Mouse (Mus musculus): ENCODE measurements around the gene Erbb4. TPM values are rescaled to one million over a fixed set of nuclear protein-coding genes. Genes with fewer than 3 reads are reported as not detected.

The Erbb4 gene
- polyA plus RNA-seq, 1 experiment = not detected

DNA sequence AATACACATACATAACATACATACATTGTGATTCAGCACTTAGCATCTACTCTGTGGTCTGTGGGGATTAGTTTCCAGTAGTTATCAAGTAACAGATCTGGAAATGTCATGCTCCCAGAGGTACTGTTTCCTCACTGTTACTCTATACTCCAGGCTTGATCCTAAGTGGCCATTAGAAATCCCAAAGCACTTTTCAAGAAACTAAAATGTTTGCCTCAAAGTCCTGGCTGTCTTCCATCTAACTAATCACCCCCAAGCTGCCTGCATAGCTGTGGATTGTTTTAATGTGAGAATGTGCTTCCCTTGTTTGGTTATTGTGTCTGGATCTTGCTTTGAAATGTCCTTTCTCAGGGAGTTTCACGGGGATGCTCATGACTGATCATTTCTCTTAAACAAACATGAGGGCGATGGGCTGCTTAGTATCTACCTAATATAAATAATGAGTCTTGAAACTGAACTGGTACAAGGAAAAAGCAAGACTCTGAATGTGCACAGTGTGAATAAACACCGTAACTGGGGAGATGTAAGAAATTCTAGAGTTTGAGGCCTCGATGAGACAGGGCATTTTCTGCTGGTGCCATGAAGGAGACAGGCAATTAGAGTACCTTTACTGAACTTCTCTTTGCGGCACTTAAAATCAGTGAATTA lies 683.4 kb downstream of the Erbb4 start:
- Histone ChIP-seq H3K27me3 (ENCODE audit: control insufficient read depth, insufficient read depth, low read length) (no peaks in the 10 kb centered on the region), H3K36me3 (ENCODE audit: control insufficient read depth, insufficient read depth, low read length) (no peaks in the 10 kb centered on the region), H3K27ac (ENCODE audit: insufficient read depth, low read depth, low read length) (no peak overlapping the region), H3K4me1 (ENCODE audit: control insufficient read depth, insufficient read depth, insufficient read length, low read length) (no peaks in the 10 kb centered on the region), H3K4me3 (ENCODE audit: low read depth, low read length) (no peak overlapping the region)
- no peak for TF ChIP-seq POLR2A (IDR thresholded peaks at IDR 0.05; ENCODE audit: low read depth, low read length)
- TF ChIP-seq CTCF (IDR thresholded peaks at IDR 0.05; ENCODE audit: extremely low read depth, insufficient read length, insufficient replicate concordance, low read depth, low read length) = no peak
- 58% methylated on average over 5 of the region's 5 CpGs for WGBS

DNA sequence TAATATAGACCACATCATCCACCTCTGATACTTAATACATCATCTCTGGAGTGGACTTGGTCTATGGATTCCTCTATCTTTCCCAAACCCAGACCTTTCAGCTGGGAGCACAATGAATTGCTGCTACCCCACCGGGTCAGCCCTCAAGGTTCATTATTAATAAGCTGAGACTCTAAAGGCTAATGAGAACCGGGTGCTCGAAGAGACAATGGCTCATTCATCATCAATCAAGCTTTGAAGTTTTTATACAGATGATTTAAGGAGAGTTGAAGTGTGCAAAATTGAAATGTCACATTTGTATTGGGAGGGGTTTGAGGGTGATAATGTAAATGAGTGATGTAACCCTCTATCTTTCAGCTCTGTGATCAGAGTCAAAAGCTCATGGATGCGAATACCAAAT lies 706.7 kb downstream of the Erbb4 start:
- no peaks in the 10 kb centered on the region for H3K27me3 ChIP-seq (ENCODE audit: control insufficient read depth, insufficient read depth, low read length)
- no peaks in the 10 kb centered on the region for H3K4me1 ChIP-seq (ENCODE audit: control insufficient read depth, insufficient read depth, insufficient read length, low read length)
- 71% methylated on average over 4 of the region's 4 CpGs for WGBS
- H3K36me3 ChIP-seq (ENCODE audit: control insufficient read depth, insufficient read depth, low read length) = no peaks in the 10 kb centered on the region
- H3K4me3 ChIP-seq (ENCODE audit: low read depth, low read length) = no peak overlapping the region
- TF ChIP-seq POLR2A (IDR thresholded peaks at IDR 0.05; ENCODE audit: low read depth, low read length) (no peak), CTCF (IDR thresholded peaks at IDR 0.05; ENCODE audit: extremely low read depth, insufficient read length, insufficient replicate concordance, low read depth, low read length) (no peak)
- H3K27ac ChIP-seq (ENCODE audit: insufficient read depth, low read depth, low read length) = no peak overlapping the region

DNA sequence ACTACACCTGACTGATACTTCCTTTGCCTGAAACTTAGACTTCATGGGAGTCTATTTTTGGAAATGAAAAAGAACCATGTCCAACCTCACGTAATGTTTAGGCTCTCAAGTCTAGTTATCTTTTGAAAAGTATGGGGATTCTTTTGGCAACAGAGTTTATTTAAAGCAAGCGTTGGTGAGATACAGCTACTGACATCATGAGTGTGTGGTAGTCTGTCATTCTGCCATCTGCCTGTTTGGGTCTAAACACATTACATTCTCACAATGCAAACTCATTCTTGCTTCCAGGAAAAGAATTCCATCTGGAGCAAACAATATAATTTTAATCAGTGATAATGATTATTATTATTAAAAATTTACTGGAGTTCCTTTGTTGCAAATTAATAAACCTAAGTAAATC lies 736.3 kb downstream of the Erbb4 start:
- TF ChIP-seq POLR2A (IDR thresholded peaks at IDR 0.05; ENCODE audit: low read depth, low read length) = no peak
- TF ChIP-seq CTCF (IDR thresholded peaks at IDR 0.05; ENCODE audit: extremely low read depth, insufficient read length, insufficient replicate concordance, low read depth, low read length) = no peak
- Histone ChIP-seq H3K27me3 (ENCODE audit: control insufficient read depth, insufficient read depth, low read length) (no peaks in the 10 kb centered on the region), H3K4me1 (ENCODE audit: control insufficient read depth, insufficient read depth, insufficient read length, low read length) (no peaks in the 10 kb centered on the region), H3K27ac (ENCODE audit: insufficient read depth, low read depth, low read length) (no peak overlapping the region), H3K4me3 (ENCODE audit: low read depth, low read length) (no peak overlapping the region), H3K36me3 (ENCODE audit: control insufficient read depth, insufficient read depth, low read length) (no peaks in the 10 kb centered on the region)
- WGBS = 63% methylated on average over 2 of the region's 2 CpGs

DNA sequence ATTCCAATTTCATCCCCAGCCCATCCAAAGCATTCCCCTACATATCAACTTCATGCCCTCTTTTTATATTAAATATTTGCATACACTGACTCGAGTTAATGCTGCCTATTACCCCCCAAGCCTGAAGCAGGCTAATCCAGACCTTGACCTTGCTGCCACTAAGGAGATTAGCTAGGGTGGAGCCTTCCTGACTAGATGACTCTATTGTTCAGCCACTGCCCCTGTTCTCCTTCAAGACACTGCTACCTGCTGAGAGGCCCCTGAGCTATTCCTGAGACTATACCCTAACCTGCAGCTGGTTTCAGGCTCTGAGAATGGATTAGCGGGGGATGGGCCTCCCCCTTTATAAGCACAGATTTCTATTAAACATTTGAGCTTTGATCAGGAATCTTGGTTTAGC lies 774.1 kb downstream of the Erbb4 start:
- no peak overlapping the region for H3K4me3 ChIP-seq (ENCODE audit: low read depth, low read length)
- H3K27me3 ChIP-seq (ENCODE audit: control insufficient read depth, insufficient read depth, low read length) = no peaks in the 10 kb centered on the region
- TF ChIP-seq CTCF (IDR thresholded peaks at IDR 0.05; ENCODE audit: extremely low read depth, insufficient read length, insufficient replicate concordance, low read depth, low read length) (no peak), POLR2A (IDR thresholded peaks at IDR 0.05; ENCODE audit: low read depth, low read length) (no peak)
- H3K36me3 ChIP-seq (ENCODE audit: control insufficient read depth, insufficient read depth, low read length) = no peaks in the 10 kb centered on the region
- WGBS = 49% methylated on average over 2 of the region's 2 CpGs
- H3K4me1 ChIP-seq (ENCODE audit: control insufficient read depth, insufficient read depth, insufficient read length, low read length) = no peaks in the 10 kb centered on the region
- no peak overlapping the region for H3K27ac ChIP-seq (ENCODE audit: insufficient read depth, low read depth, low read length)

DNA sequence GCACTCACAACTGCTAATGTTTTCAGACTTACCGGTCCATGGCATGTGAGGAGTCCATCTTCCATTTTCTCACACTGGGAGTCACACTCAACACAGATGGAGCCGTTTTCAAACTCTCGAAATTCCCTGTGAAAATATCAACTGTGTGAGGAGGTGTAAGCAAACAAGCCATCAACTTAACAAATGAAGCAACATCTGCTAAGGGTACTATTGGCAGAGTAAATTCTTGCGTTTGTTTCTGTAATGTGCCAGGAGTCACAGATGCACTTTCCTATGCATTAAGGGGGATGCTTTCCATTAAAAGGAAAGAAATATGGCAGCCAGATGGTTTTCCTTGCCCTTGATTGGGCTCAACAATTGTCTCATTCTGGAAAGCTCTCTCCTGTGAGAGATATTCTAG lies 802.0 kb downstream of the Erbb4 start:
- no peaks in the 10 kb centered on the region for H3K36me3 ChIP-seq (ENCODE audit: control insufficient read depth, insufficient read depth, low read length)
- no peak overlapping the region for H3K4me3 ChIP-seq (ENCODE audit: low read depth, low read length)
- TF ChIP-seq CTCF (IDR thresholded peaks at IDR 0.05; ENCODE audit: extremely low read depth, insufficient read length, insufficient replicate concordance, low read depth, low read length) (no peak), POLR2A (IDR thresholded peaks at IDR 0.05; ENCODE audit: low read depth, low read length) (no peak)
- 76% methylated on average over 4 of the region's 4 CpGs for WGBS
- H3K27me3 ChIP-seq (ENCODE audit: control insufficient read depth, insufficient read depth, low read length) = no peaks in the 10 kb centered on the region
- no peaks in the 10 kb centered on the region for H3K4me1 ChIP-seq (ENCODE audit: control insufficient read depth, insufficient read depth, insufficient read length, low read length)
- no peak overlapping the region for H3K27ac ChIP-seq (ENCODE audit: insufficient read depth, low read depth, low read length)

DNA sequence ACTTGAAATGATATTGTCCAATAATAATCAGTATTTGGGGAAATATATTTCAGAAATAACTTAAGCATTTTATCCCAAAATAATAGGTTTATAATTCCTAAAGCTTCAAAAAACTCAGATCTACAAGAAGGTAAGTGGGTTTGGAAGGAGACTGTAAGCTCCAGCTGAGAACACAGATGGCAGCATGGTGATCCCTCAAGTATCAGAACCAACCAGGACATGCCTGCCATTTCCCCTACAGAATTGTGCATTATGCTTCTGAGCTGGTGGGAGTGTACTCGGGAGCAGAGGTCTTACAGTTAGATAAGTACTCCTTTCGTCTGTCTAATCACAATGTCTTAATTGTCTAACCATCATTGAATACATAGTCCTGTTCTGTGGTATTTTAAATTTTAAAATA lies 823.4 kb downstream of the Erbb4 start:
- no peaks in the 10 kb centered on the region for H3K36me3 ChIP-seq (ENCODE audit: control insufficient read depth, insufficient read depth, low read length)
- H3K4me1 ChIP-seq (ENCODE audit: control insufficient read depth, insufficient read depth, insufficient read length, low read length) = no peaks in the 10 kb centered on the region
- WGBS = 55% methylated on average over 2 of the region's 2 CpGs
- TF ChIP-seq POLR2A (IDR thresholded peaks at IDR 0.05; ENCODE audit: low read depth, low read length) (no peak), CTCF (IDR thresholded peaks at IDR 0.05; ENCODE audit: extremely low read depth, insufficient read length, insufficient replicate concordance, low read depth, low read length) (no peak)
- no peaks in the 10 kb centered on the region for H3K27me3 ChIP-seq (ENCODE audit: control insufficient read depth, insufficient read depth, low read length)
- H3K27ac ChIP-seq (ENCODE audit: insufficient read depth, low read depth, low read length) = no peak overlapping the region
- H3K4me3 ChIP-seq (ENCODE audit: low read depth, low read length) = no peak overlapping the region

DNA sequence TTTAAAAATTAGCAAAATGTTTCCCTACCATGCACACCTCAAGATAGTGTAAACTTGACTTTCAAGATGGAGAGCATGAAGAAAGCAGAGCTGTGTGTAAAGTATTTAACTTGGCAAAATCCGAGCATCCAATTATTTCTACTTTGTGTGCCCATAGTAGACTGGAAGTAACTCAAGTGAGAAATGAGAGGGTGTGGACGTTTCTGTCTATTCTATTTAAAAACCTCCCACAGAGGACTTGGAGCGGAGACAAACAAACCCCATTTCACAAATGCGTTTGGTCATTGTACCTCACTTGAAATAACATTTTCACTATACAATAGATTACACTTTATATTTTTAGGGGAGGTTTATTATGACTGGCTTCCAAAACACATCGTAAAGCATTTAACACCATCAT lies 832.0 kb downstream of the Erbb4 start:
- 68% methylated on average over 5 of the region's 5 CpGs for WGBS

More for the DNA sequence above, 832.0 kb downstream of the Erbb4 start:
- no peaks in the 10 kb centered on the region for H3K27me3 ChIP-seq (ENCODE audit: control insufficient read depth, insufficient read depth, low read length)
- no peak for TF ChIP-seq POLR2A (IDR thresholded peaks at IDR 0.05; ENCODE audit: low read depth, low read length)
- TF ChIP-seq CTCF (IDR thresholded peaks at IDR 0.05; ENCODE audit: extremely low read depth, insufficient read length, insufficient replicate concordance, low read depth, low read length) = no peak
- no peak overlapping the region for H3K27ac ChIP-seq (ENCODE audit: insufficient read depth, low read depth, low read length)
- H3K36me3 ChIP-seq (ENCODE audit: control insufficient read depth, insufficient read depth, low read length) = no peaks in the 10 kb centered on the region
- no peak overlapping the region for H3K4me3 ChIP-seq (ENCODE audit: low read depth, low read length)
- H3K4me1 ChIP-seq (ENCODE audit: control insufficient read depth, insufficient read depth, insufficient read length, low read length) = no peaks in the 10 kb centered on the region

Measured in small intestine, adult 2 months (tissue).